Mouse (Mus musculus) CH12.LX (cell line): ENCODE measurements around the gene Pdcd4. TPM values are rescaled to one million over a fixed set of nuclear protein-coding genes. Genes with fewer than 3 reads are reported as not detected.

Experiments used
- DNase-seq: peaks from one replicate; pipeline ENCODE4 v3.0.0-alpha.2; 2013; ENCODE audit errors: extremely low read depth
- H3K27ac ChIP-seq: 2 replicates; pipeline ENCODE4 v1.5.1; 2012; ENCODE audit warnings: low read depth, mild to moderate bottlenecking, control low read depth, moderate library complexity; ENCODE audit not compliant: insufficient read depth
- H3K27me3 ChIP-seq: replicated peaks from 2 replicates; pipeline ENCODE3; 2012; ENCODE audit warnings: inconsistent platforms
- H3K36me3 ChIP-seq, 2 experiments: replicated peaks in 1 of 2; 2 replicates each; pipeline versions ENCODE3 to v1.6.1; 2012; ENCODE audit warnings: inconsistent platforms in 1 of 2, low read length in 1 of 2, mild to moderate bottlenecking in 1 of 2, mixed read lengths in 1 of 2, moderate library complexity in 1 of 2; ENCODE audit not compliant: control insufficient read depth in 1 of 2, insufficient read depth in 1 of 2
- H3K4me1 ChIP-seq, 2 experiments: 2 replicates each; pipeline ENCODE4 v1.6.1; 2012; ENCODE audit warnings: inconsistent platforms in 1 of 2, moderate library complexity in 1 of 2; ENCODE audit not compliant: insufficient read depth in 2 of 2, control insufficient read depth in 1 of 2
- H3K4me2 ChIP-seq: 2 replicates; pipeline ENCODE4 v1.6.1; 2012; ENCODE audit warnings: low read depth, mild to moderate bottlenecking, control low read depth; ENCODE audit not compliant: poor library complexity, insufficient read depth, severe bottlenecking
- H3K4me3 ChIP-seq, 3 experiments: fragments of 150-350 bp in 1 of 3; sonication (generic) in 1 of 3; replicated peaks in 1 of 3; 2 replicates each; pipeline versions ENCODE3 to v1.5.1; 2011 to 2012; ENCODE audit warnings: low read depth in 2 of 3, low read length in 2 of 3, mild to moderate bottlenecking in 2 of 3, moderate library complexity in 2 of 3, control low read depth in 1 of 3, improper control_type of control experiment in 1 of 3, inconsistent platforms in 1 of 3, mixed read lengths in 1 of 3; ENCODE audit not compliant: poor library complexity in 1 of 3
- H3K79me2 ChIP-seq: replicated peaks from 2 replicates; pipeline ENCODE4 v1.6.1; 2012; ENCODE audit warnings: mild to moderate bottlenecking, moderate library complexity; ENCODE audit not compliant: control insufficient read depth, poor library complexity, insufficient read depth, severe bottlenecking; ENCODE audit errors: extremely low read depth
- H3K9ac ChIP-seq: 2 replicates; pipeline ENCODE4 v1.6.1; 2012; ENCODE audit warnings: low read depth, mild to moderate bottlenecking, control low read depth, moderate library complexity; ENCODE audit not compliant: insufficient read depth
- H3K9me3 ChIP-seq: replicated peaks from 2 replicates; pipeline ENCODE3; 2012; ENCODE audit warnings: low read length, inconsistent platforms, mixed read lengths
- CHD1 ChIP-seq: IDR thresholded peaks from 2 replicates; pipeline ENCODE4 v1.6.1; 2012; ENCODE audit warnings: low read depth, low read length, improper control_type of control experiment, inconsistent platforms
- CHD2 ChIP-seq: IDR thresholded peaks from 2 replicates; pipeline ENCODE4 v1.6.1; 2011; ENCODE audit warnings: low read length, improper control_type of control experiment
- EP300 ChIP-seq: IDR thresholded peaks from 2 replicates; pipeline ENCODE4 v1.6.1; 2011; ENCODE audit warnings: low read length, improper control_type of control experiment
- JUN ChIP-seq: IDR thresholded peaks from 2 replicates; pipeline ENCODE4 v1.6.1; 2011; ENCODE audit warnings: low read depth, mild to moderate bottlenecking, low read length, improper control_type of control experiment, moderate library complexity; ENCODE audit not compliant: insufficient read depth
- JUND ChIP-seq: conservative IDR thresholded peaks from 2 replicates; pipeline ENCODE4 v1.6.1; 2011; ENCODE audit warnings: low read depth, low read length, improper control_type of control experiment
- MAFK ChIP-seq: IDR thresholded peaks from 2 replicates; pipeline ENCODE4 v1.6.1; 2011; ENCODE audit warnings: low read length, improper control_type of control experiment; ENCODE audit not compliant: insufficient replicate concordance
- MEF2A ChIP-seq: IDR thresholded peaks from 2 replicates; pipeline ENCODE4 v1.6.1; 2014; ENCODE audit warnings: low read depth, mild to moderate bottlenecking, inconsistent platforms, low read length, improper control_type of control experiment, borderline replicate concordance
- MXI1 ChIP-seq: IDR thresholded peaks from 2 replicates; pipeline ENCODE4 v1.6.1; 2011; ENCODE audit warnings: mild to moderate bottlenecking, low read depth, low read length, improper control_type of control experiment
- NRF1 ChIP-seq: IDR thresholded peaks from 2 replicates; pipeline ENCODE4 v1.6.1; 2014; ENCODE audit warnings: low read depth, mild to moderate bottlenecking, inconsistent platforms, low read length, improper control_type of control experiment, moderate library complexity
- PAX5 ChIP-seq: IDR thresholded peaks from 2 replicates; pipeline ENCODE4 v1.6.1; 2012; ENCODE audit warnings: low read length, inconsistent platforms, mixed read lengths
- POLR2A ChIP-seq: IDR thresholded peaks from 2 replicates; pipeline ENCODE4 v1.6.1; 2011; ENCODE audit warnings: low read depth, mild to moderate bottlenecking, improper control_type of control experiment, low read length
- SIN3A ChIP-seq: IDR thresholded peaks from 2 replicates; pipeline ENCODE4 v1.6.1; 2012; ENCODE audit warnings: low read length, improper control_type of control experiment, inconsistent platforms
- SMC3 ChIP-seq: IDR thresholded peaks from 2 replicates; pipeline ENCODE4 v1.6.1; 2011; ENCODE audit warnings: low read depth, low read length, improper control_type of control experiment
- TBP ChIP-seq: conservative IDR thresholded peaks from 2 replicates; pipeline ENCODE4 v1.6.1; 2011; ENCODE audit warnings: low read depth, low read length, improper control_type of control experiment
- TCF12 ChIP-seq: IDR thresholded peaks from 2 replicates; pipeline ENCODE4 v1.6.1; 2014; ENCODE audit warnings: low read depth, mild to moderate bottlenecking, inconsistent platforms, low read length, improper control_type of control experiment
- UBTF ChIP-seq: IDR thresholded peaks from 2 replicates; pipeline ENCODE4 v1.6.1; 2012; ENCODE audit warnings: low read depth, mild to moderate bottlenecking, inconsistent platforms, low read length, improper control_type of control experiment, moderate library complexity
- USF1 ChIP-seq: IDR thresholded peaks from 2 replicates; pipeline ENCODE4 v1.6.1; 2014; ENCODE audit warnings: low read depth, mild to moderate bottlenecking, inconsistent platforms, low read length, improper control_type of control experiment
- ZC3H11A ChIP-seq: IDR thresholded peaks from 2 replicates; pipeline ENCODE4 v1.6.1; 2012; ENCODE audit warnings: low read depth, mild to moderate bottlenecking, inconsistent platforms, low read length, improper control_type of control experiment
- ZMIZ1 ChIP-seq: IDR thresholded peaks from 2 replicates; pipeline ENCODE4 v1.6.1; 2012; ENCODE audit warnings: low read depth, mild to moderate bottlenecking, inconsistent platforms, low read length, improper control_type of control experiment
- dilution Hi-C: fragments of 300-500 bp; cut with MboI; formaldehyde crosslinking; loops from 2 replicates; pipeline ENCODE4 v1.14.3; 2020; ENCODE audit warnings: low sequenced_read_pairs; ENCODE audit not compliant: extremely low pct_unique_long_range_greater_than_20kb, extremely low pct_ligation_motif_present
- in situ Hi-C: fragments of 300-500 bp; cut with MboI; formaldehyde crosslinking; loops from 3 replicates; pipeline ENCODE4 v1.14.3; 2019; ENCODE audit warnings: low sequenced_read_pairs, low pct_ligation_motif_present, low pct_unique_long_range_greater_than_20kb, mixed read lengths
- polyA plus RNA-seq: library from polyadenylated mRNA; unstranded; fragments of >175 nt; gene quantifications from 2 replicates; pipeline ENCODE4 v1.2.1, GENCODE M21; 2012; ENCODE audit warnings: low read depth; ENCODE audit not compliant: insufficient read length
- total RNA-seq, 2 experiments: library from RNA; depleted of rRNA; stranded (reverse); fragments of 300-350 nt in 1 of 2; fragments of >200 nt in 1 of 2; gene quantifications; 2 replicates each; pipeline ENCODE4 v1.2.3; 2012 to 2014

Pdcd4 gene
- total and polyA plus RNA-seq, 3 experiments, result 24.4 to 39.0 (median 26.3) TPM

DNA sequence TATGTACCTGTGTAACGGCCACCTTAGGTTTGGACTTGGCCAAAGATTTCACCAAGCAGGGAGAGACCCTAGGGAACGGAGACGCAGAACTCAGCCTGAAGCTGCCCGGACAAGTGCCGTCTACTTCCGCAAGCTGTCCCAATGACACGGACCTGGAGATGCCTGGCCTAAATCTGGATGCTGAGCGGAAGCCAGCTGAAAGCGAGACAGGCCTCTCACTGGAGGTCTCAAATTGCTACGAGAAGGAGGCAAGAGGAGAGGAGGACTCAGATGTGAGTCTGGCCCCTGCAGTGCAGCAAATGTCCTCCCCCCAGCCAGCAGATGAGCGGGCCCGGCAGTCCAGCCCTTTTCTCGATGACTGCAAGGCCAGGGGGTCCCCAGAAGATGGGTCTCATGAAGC is 40.7 kb upstream of the Pdcd4 start:
- H3K36me3 ChIP-seq, result no peaks in the 10 kb centered on the region
- TF ChIP-seq PAX5 (no peak), POLR2A (no peak), MAFK (no peak)
- H3K27me3 ChIP-seq, result no peaks in the 10 kb centered on the region
- peaks cover 8 to 21% of the 10 kb centered on the region in 2 experiments for H3K4me1 ChIP-seq
- in situ Hi-C loops, result no loop called here
- no peak overlapping the region for H3K4me2 ChIP-seq
- no peak overlapping the region for H3K27ac ChIP-seq
- dilution Hi-C loops, result no loop called here
- H3K79me2 ChIP-seq, result no peaks in the 10 kb centered on the region
- no peak overlapping the region for H3K4me3 ChIP-seq
- no peak for DNase-seq
- no peak overlapping the region for H3K9ac ChIP-seq
- H3K9me3 ChIP-seq, result no peaks in the 10 kb centered on the region

DNA sequence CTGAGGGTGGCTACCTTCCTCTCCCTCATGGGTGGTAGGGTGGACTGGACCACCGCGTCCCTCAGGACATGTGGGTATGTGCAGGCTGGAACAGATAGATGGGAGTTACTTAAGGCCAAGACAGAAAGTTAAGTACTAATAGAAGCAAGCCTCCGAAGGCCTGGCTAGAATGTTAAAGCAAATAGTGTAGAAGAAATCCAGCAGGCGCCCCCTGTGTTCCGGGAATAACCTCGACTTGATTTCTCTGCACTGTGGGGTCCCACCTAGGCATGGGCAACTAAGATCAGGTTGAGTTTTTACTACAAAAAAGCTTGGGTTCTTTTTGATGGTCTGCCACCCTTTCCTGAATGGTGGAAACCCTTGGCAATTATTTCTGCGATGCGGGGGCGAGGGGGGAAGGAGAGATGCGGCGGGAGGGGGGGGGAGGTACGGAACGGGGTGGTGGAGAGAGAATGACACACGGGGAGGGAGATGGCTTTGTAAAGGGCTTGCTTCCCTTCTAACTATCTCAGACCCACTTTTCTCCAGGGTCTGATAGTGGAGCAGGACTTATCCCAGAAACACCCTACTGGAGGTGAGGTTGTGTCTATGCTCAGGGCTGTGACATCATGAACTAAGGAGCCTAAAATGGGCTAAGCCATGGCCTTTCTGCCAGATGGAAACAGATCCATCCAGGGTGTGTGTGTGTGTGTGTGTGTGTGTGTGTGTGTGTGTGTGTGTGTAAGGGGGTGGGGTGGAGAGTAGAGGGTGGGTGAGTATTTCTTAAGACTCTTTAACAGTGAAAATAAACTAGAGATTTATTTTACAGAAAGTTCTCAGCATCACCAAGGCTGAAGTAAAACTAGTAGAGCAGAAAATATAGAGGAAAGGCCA is 40.0 kb upstream of the Pdcd4 start:
- Histone ChIP-seq H3K4me2 (no peak overlapping the region), H3K9me3 (no peaks in the 10 kb centered on the region), H3K9ac (no peak overlapping the region), H3K79me2 (no peaks in the 10 kb centered on the region), H3K4me3 (no peak overlapping the region), H3K4me1 (peaks cover 8 to 21% of the 10 kb centered on the region in 2 experiments), H3K27ac (no peak overlapping the region), H3K27me3 (no peaks in the 10 kb centered on the region), H3K36me3 (no peaks in the 10 kb centered on the region)
- TF ChIP-seq EP300 (no peak), JUN (no peak), NRF1 (no peak), UBTF (no peak), MEF2A (no peak), TCF12 (no peak), USF1 (no peak), POLR2A (no peak), SMC3 (no peak), ZC3H11A (no peak), CHD1 (no peak), CHD2 (no peak), SIN3A (no peak), ZMIZ1 (no peak), MXI1 (no peak), JUND (no peak), TBP (no peak)
- no peak for DNase-seq
- dilution Hi-C loops (no loop called here), in situ Hi-C loops (no loop called here)
